8 mouse cellular contexts compared by ENCODE assay signal in genomic region chr7:80340793-80341192, GRCm38 (mm10). TPM values are rescaled to one million over a fixed set of nuclear protein-coding genes. Genes with fewer than 3 reads are reported as not detected.
DNase-seq lines count a peak whose midpoint lies in the region; ATAC-seq lines count a peak whose summit lies in the region.

TSS of gene Unc45a (minus strand) at chr7:80341005.

- peaks cover 3% of the 10 kb centered on the region for H3K9me3 ChIP-seq in hindbrain, embryonic 10.5 days
- no peaks in the 10 kb centered on the region for H3K9me3 ChIP-seq in lung, embryonic 16.5 days (ENCODE audit: control insufficient read depth, low read length)

- peak within 1 kb of the TSS; percentile 77 for H3K4me3 ChIP-seq in hindbrain, embryonic 10.5 days
- peak within 1 kb of the TSS; percentile 68 for H3K4me3 ChIP-seq in lung, embryonic 16.5 days (ENCODE audit: low read length)

- peaks cover 53% of the 10 kb centered on the region for H3K4me1 ChIP-seq in hindbrain, embryonic 10.5 days (replicated peaks)
- peaks cover 21% of the 10 kb centered on the region for H3K4me1 ChIP-seq in lung, embryonic 16.5 days (replicated peaks; ENCODE audit: control insufficient read depth, insufficient read depth, low read length)

- peak within 1 kb of the TSS; percentile 79 for H3K4me2 ChIP-seq in lung, embryonic 16.5 days (ENCODE audit: low read depth, low read length)

- peak; percentile 75 for ATAC-seq in lung, embryonic 16.5 days (ENCODE audit: low read depth)

- H3K36me3 ChIP-seq in hindbrain, embryonic 10.5 days, result peaks cover 26% of the 10 kb centered on the region
- H3K36me3 ChIP-seq in lung, embryonic 16.5 days (ENCODE audit: control insufficient read depth, insufficient read depth, low read length), result peaks cover 10% of the 10 kb centered on the region

- peak within 1 kb of the TSS; percentile 78 for H3K9ac ChIP-seq in lung, embryonic 16.5 days (ENCODE audit: low read length)

- WGBS in hindbrain, embryonic 10.5 days, result 4% methylated on average over 11 of the region's 11 CpGs
- under 1% methylated on average over 11 of the region's 11 CpGs for WGBS in lung, embryonic 16.5 days

- DNase-seq in R1 (ENCODE audit: low read depth, low spot score), result peak; percentile 83
- peak; percentile 81 for DNase-seq in cerebellum, adult 9-11 months
- peak; percentile 49 to 74 for DNase-seq in frontal cortex, adult 2 months (ENCODE audit: extremely low spot score in 1 of 2, low spot score in 1 of 2)
- peak; percentile 79 for DNase-seq in hindbrain, embryonic 10.5 days (ENCODE audit: low spot score)
- DNase-seq in layer of hippocampus, adult 8-10 months (ENCODE audit: low spot score in 2 of 2), result peak in 1 of 2 experiments; percentile 58
- DNase-seq in ovary, postnatal 14 days (ENCODE audit: low spot score), result peak; percentile 41
- peak; percentile 86 for DNase-seq in thymus, postnatal 14 days

- peaks cover 12% of the 10 kb centered on the region for H3K27me3 ChIP-seq in hindbrain, embryonic 10.5 days (ENCODE audit: insufficient read depth, poor library complexity, severe bottlenecking)
- H3K27me3 ChIP-seq in lung, embryonic 16.5 days (ENCODE audit: control insufficient read depth, insufficient read depth, low read depth, low read length), result no peaks in the 10 kb centered on the region

- peak within 1 kb of the TSS; percentile 94 for H3K27ac ChIP-seq in hindbrain, embryonic 10.5 days
- peak within 1 kb of the TSS; percentile 86 for H3K27ac ChIP-seq in lung, embryonic 16.5 days (ENCODE audit: low read length)

RNA-seq across cellular contexts. Expression of gene Unc45a, which starts in this region (rescaled TPM):
- 51.4 and 52.5 TPM in 2 replicates for polyA plus RNA-seq in frontal cortex, adult 2 months (2012; rRNA removed)
- 46.2 and 54.6 TPM in 2 replicates for polyA plus RNA-seq in hindbrain, embryonic 10.5 days (2016; fragmentation: Nextera tagmentation; extraction: Ambion mirVana)
- total RNA-seq in layer of hippocampus, adult 8-10 months (2022), result 10 to 100 TPM; 35.5 to 47.2 (median 40.6) TPM
- 40.8 and 42.3 TPM in 2 replicates for polyA plus RNA-seq in lung, embryonic 16.5 days (2015; fragmentation: Nextera tagmentation; extraction: Ambion mirVana)
